In the genomic region with DNA sequence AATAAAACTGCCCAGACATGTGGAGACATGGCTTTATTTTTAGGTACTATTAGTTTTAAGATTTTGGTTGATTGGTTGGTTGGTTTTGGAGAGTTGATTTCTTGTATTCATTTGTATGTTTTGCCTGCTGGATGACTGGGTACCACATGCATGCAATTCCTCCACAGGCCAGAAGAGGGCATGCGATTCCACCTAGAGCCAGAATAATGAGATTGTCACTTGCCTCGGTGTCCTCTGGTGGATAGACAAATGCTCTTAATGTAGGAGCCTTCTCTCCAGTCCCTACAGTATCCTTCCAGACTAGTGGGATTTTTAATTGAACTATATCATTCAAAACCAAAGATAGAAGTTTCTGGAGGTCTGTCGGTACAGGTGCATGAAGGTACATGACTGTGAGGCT, we compare ENCODE assay signal across 8 mouse cellular contexts.
DNase-seq lines count a peak whose midpoint lies in the region; ATAC-seq and TF ChIP-seq lines count a peak whose summit lies in the region.

No protein-coding gene starts in this region.

- no peaks in the 10 kb centered on the region for H3K36me3 ChIP-seq in kidney, embryonic 16.5 days (ENCODE audit: insufficient read depth, low read length)
- no peaks in the 10 kb centered on the region for H3K36me3 ChIP-seq in hindbrain, embryonic 12.5 days

- H3K27me3 ChIP-seq in kidney, embryonic 16.5 days (ENCODE audit: insufficient read depth, low read length): no peaks in the 10 kb centered on the region
- no peaks in the 10 kb centered on the region for H3K27me3 ChIP-seq in hindbrain, embryonic 12.5 days

- H3K4me3 ChIP-seq in kidney, embryonic 16.5 days (ENCODE audit: low read length): no peak overlapping the region
- no peak overlapping the region for H3K4me3 ChIP-seq in cortical plate, adult 2 months (ENCODE audit: insufficient read depth, low read length)
- no peak overlapping the region for H3K4me3 ChIP-seq in hindbrain, embryonic 12.5 days

- H3K9me3 ChIP-seq in kidney, embryonic 16.5 days (ENCODE audit: low read length): no peaks in the 10 kb centered on the region
- no peaks in the 10 kb centered on the region for H3K9me3 ChIP-seq in hindbrain, embryonic 12.5 days (replicated peaks)

- H3K4me2 ChIP-seq in kidney, embryonic 16.5 days (replicated peaks; ENCODE audit: low read depth, low read length): no peak overlapping the region
- H3K4me2 ChIP-seq in hindbrain, embryonic 12.5 days (replicated peaks): no peak overlapping the region

- TF ChIP-seq CTCF in cortical plate, adult 2 months (IDR thresholded peaks at IDR 0.05; ENCODE audit: extremely low read depth, insufficient read depth, low read length): peak; percentile 95

- intact Hi-C loops in left cerebral cortex, postnatal 14 days (cut with DNase I): loop anchor here (2.0 kb wide), 1 partner anchor 62 kb away; no protein-coding TSS in a partner anchor

- WGBS in kidney, embryonic 16.5 days: 33% methylated on average over 3 of the region's 3 CpGs
- WGBS in hindbrain, embryonic 12.5 days: 37% methylated on average over 3 of the region's 3 CpGs

- ATAC-seq in kidney, embryonic 16.5 days (ENCODE audit: low FRiP score, low TSS enrichment): no peak
- ATAC-seq in hindbrain, embryonic 12.5 days (ENCODE audit: low FRiP score): peak; percentile 64

- H3K9ac ChIP-seq in kidney, embryonic 16.5 days (replicated peaks; ENCODE audit: low read length): no peak overlapping the region
- no peak overlapping the region for H3K9ac ChIP-seq in hindbrain, embryonic 12.5 days

- H3K27ac ChIP-seq in kidney, embryonic 16.5 days (ENCODE audit: low read length): no peak overlapping the region
- no peak overlapping the region for H3K27ac ChIP-seq in cortical plate, adult 2 months (ENCODE audit: insufficient read depth, low read length)
- no peak overlapping the region for H3K27ac ChIP-seq in hindbrain, embryonic 12.5 days

- H3K4me1 ChIP-seq in kidney, embryonic 16.5 days (ENCODE audit: insufficient read depth, low read length): no peaks in the 10 kb centered on the region
- no peaks in the 10 kb centered on the region for H3K4me1 ChIP-seq in cortical plate, adult 2 months (ENCODE audit: control insufficient read depth, insufficient read depth, low read length)
- H3K4me1 ChIP-seq in hindbrain, embryonic 12.5 days: no peaks in the 10 kb centered on the region

- no peak for TF ChIP-seq POLR2A in cortical plate, adult 2 months (IDR thresholded peaks at IDR 0.05; ENCODE audit: extremely low read depth, insufficient read depth, low read length)

- peak; percentile 5 for DNase-seq in kidney, adult 11 months
- DNase-seq in NIH3T3 (ENCODE audit: low read depth): peak; percentile 16
- peak; percentile 43 to 76 for DNase-seq in left cerebral cortex, postnatal 14 days (ENCODE audit: low spot score in 2 of 2)
- peak; percentile 55 for DNase-seq in retina, postnatal 1 day
- no peak for DNase-seq in adipocyte (ENCODE audit: low spot score)
